8 mouse cellular contexts compared by ENCODE assay signal in genomic region chr9:37551751-37552531, GRCm38 (mm10). TPM values are rescaled to one million over a fixed set of nuclear protein-coding genes. Genes with fewer than 3 reads are reported as not detected.
DNase-seq lines count a peak whose midpoint lies in the region; ATAC-seq and TF ChIP-seq lines count a peak whose summit lies in the region.

No protein-coding gene starts in this region.

- H3K27me3 ChIP-seq in heart, embryonic 15.5 days = peaks cover 39% of the 10 kb centered on the region
- H3K27me3 ChIP-seq in MEL (ENCODE audit: control insufficient read depth in 1 of 2, insufficient read depth in 2 of 2, low read length in 2 of 2) = no peaks in the 10 kb centered on the region

- DNase-seq in heart, postnatal 10 days = no peak
- peak; percentile 51 for DNase-seq in MEL (ENCODE audit: low read depth, low spot score)
- DNase-seq in adrenal gland, adult 2 months = no peak
- no peak for DNase-seq in left cerebral cortex, postnatal 4 days
- DNase-seq in lung, postnatal 4 days = no peak

- H3K9ac ChIP-seq in heart, embryonic 15.5 days = peak overlapping the region; percentile 45
- peak overlapping the region; percentile 36 for H3K9ac ChIP-seq in MEL (ENCODE audit: control insufficient read depth, low read depth, low read length, poor library complexity, severe bottlenecking)

- TF ChIP-seq CTCF in MEL (IDR thresholded peaks at IDR 0.05 in 2 of 3, conservative IDR thresholded peaks at IDR 0.05 in 1 of 3; ENCODE audit: control insufficient read depth in 1 of 3, insufficient read depth in 1 of 3, low read depth in 2 of 3, low read length in 3 of 3, poor library complexity in 1 of 3, severe bottlenecking in 1 of 3) = no peak

- no peak for TF ChIP-seq EP300 in MEL (IDR thresholded peaks at IDR 0.05; ENCODE audit: low read depth in 1 of 2, low read length in 2 of 2)

- H3K4me1 ChIP-seq in heart, embryonic 15.5 days (replicated peaks) = peaks cover 13% of the 10 kb centered on the region
- peaks cover 6 to 27% of the 10 kb centered on the region in 2 experiments for H3K4me1 ChIP-seq in MEL (ENCODE audit: control insufficient read depth in 1 of 2, insufficient read depth in 2 of 2, low read length in 2 of 2)

- no peaks in the 10 kb centered on the region for H3K36me3 ChIP-seq in heart, embryonic 15.5 days
- peaks cover 0 to 24% of the 10 kb centered on the region in 2 experiments; a peak in 2 of 4 replicates for H3K36me3 ChIP-seq in MEL (ENCODE audit: control insufficient read depth in 1 of 2, insufficient read depth in 2 of 2, low read length in 2 of 2)

- no peaks in the 10 kb centered on the region for H3K79me2 ChIP-seq in MEL (ENCODE audit: control insufficient read depth, insufficient read depth, low read length, poor library complexity)

- TF ChIP-seq RAD21 in MEL (IDR thresholded peaks at IDR 0.05; ENCODE audit: low read depth, low read length) = no peak

- 2% methylated on average over 23 of the region's 23 CpGs for WGBS in heart, embryonic 15.5 days

- no peak for TF ChIP-seq POLR2A in MEL (IDR thresholded peaks at IDR 0.05; ENCODE audit: control insufficient read depth in 1 of 2, insufficient read depth in 1 of 2, low read depth in 1 of 2, low read length in 2 of 2, poor library complexity in 1 of 2)

- intact Hi-C loops in heart, postnatal 10 days (cut with DNase I) = loop anchor here (5.0 kb wide), 1 partner anchor 60 kb away; the partner anchor contains the start of gene Spa17
- intact Hi-C loops in left cerebral cortex, postnatal 4 days (cut with DNase I) = loop anchor here (10.0 kb wide), 2 partner anchors 63 to 383 kb away; partner anchors contain the start of gene Spa17

- ATAC-seq in heart, embryonic 15.5 days (replicated peaks; ENCODE audit: insufficient number of reproducible peaks, insufficient read depth, low FRiP score, low read depth) = no peak
- peak; percentile 17 to 22; a peak in 2 of 4 replicates for ATAC-seq in hematopoietic stem cell, adult 5-6 weeks (replicated peaks in 1 of 2; ENCODE audit: insufficient read depth in 1 of 2, low FRiP score in 2 of 2, low TSS enrichment in 1 of 2, low read depth in 1 of 2, poor library complexity in 2 of 2, severe bottlenecking in 2 of 2)
- 0 out of 2 replicates have a peak, but pooled peaks have one; percentile 2 for ATAC-seq in megakaryocyte-erythroid progenitor cell, adult 5-6 weeks (replicated peaks; ENCODE audit: low FRiP score, low TSS enrichment, poor library complexity, severe bottlenecking)

- peak overlapping the region; percentile 92 for H3K4me2 ChIP-seq in heart, embryonic 15.5 days

- H3K4me3 ChIP-seq in heart, embryonic 15.5 days = peak overlapping the region; percentile 49
- peak overlapping the region; percentile 52 to 56 for H3K4me3 ChIP-seq in MEL (ENCODE audit: control insufficient read depth in 1 of 2, insufficient read depth in 1 of 2, low read depth in 2 of 2, low read length in 2 of 2)

- no peaks in the 10 kb centered on the region for H3K9me3 ChIP-seq in heart, embryonic 15.5 days (replicated peaks)
- H3K9me3 ChIP-seq in MEL (replicated peaks; ENCODE audit: insufficient read depth, low read length) = no peaks in the 10 kb centered on the region

- H3K27ac ChIP-seq in heart, embryonic 15.5 days = no peak overlapping the region
- H3K27ac ChIP-seq in MEL (ENCODE audit: control insufficient read depth, low read depth, low read length) = no peak overlapping the region

TF ChIP-seq in MEL, 35 proteins besides CTCF, POLR2A, EP300 and RAD21:
- TF ChIP-seq SIN3A (IDR thresholded peaks at IDR 0.05; ENCODE audit: low read length) = 0 out of 2 replicates have a peak, but pooled peaks have one; percentile 17
- peak; percentile 20; the same call in 1 of the 2 replicates for TF ChIP-seq MXI1 (IDR thresholded peaks at IDR 0.05; ENCODE audit: low read depth, low read length)
- no peak for TF ChIP-seq TCF12 (IDR thresholded peaks at IDR 0.05; ENCODE audit: low read depth, low read length)

RNA-seq across cellular contexts. Expression of gene Nrgn, which starts 0.8 kb away (rescaled TPM):
- polyA plus RNA-seq in heart, embryonic 15.5 days (2015; fragmentation: Nextera tagmentation; extraction: Ambion mirVana) = 5.9 and 6.3 TPM in 2 replicates
- 1 to 10 TPM; 3.1 to 5.6 TPM for total RNA-seq in heart, postnatal 10 days (2021)
- 0.58 and 0.78 TPM in 2 replicates for total RNA-seq in MEL (2012; rRNA removed)
- 10 to 100 TPM in 1 of 2 experiments, not detected in 1; 43.5 TPM for polyA plus RNA-seq in MEL (2012; ENCODE audit: insufficient read depth in 1 of 2, insufficient read length in 2 of 2, low read depth in 1 of 2, low replicate concordance in 2 of 2, missing spikeins in 1 of 2)
- total RNA-seq in hematopoietic stem cell, adult 5-6 weeks (2017) = 24.4 and 42.0 TPM in 2 replicates
- 16.8 and 21.8 TPM in 2 replicates for total RNA-seq in megakaryocyte-erythroid progenitor cell, adult 5-6 weeks (2014; fragmentation: Nextera tagmentation)
- 7.1 and 8.3 TPM in 2 replicates for total RNA-seq in megakaryocyte-erythroid progenitor cell, adult 5-6 weeks (2017)
- 1 to 10 TPM; 1.5 to 2.8 TPM for total RNA-seq in adrenal gland, adult 2 months (2021)
- polyA plus RNA-seq in adrenal gland, adult 2 months (2012; rRNA removed) = 1.9 and 3.8 TPM in 2 replicates
- total RNA-seq in left cerebral cortex, postnatal 4 days (2021) = 100 to 1,000 TPM; 616 to 622 TPM

RNA-seq across cellular contexts. Expression of gene Siae, which starts 3.6 kb away (rescaled TPM):
- 9.0 and 10.2 TPM in 2 replicates for polyA plus RNA-seq in heart, embryonic 15.5 days (2015; fragmentation: Nextera tagmentation; extraction: Ambion mirVana)
- 1 to 10 TPM; 8.7 to 9.8 TPM for total RNA-seq in heart, postnatal 10 days (2021)
- total RNA-seq in MEL (2012; rRNA removed) = 4.9 and 5.1 TPM in 2 replicates
- 1 to 10 TPM in 1 of 2 experiments, not detected in 1; 9.2 TPM for polyA plus RNA-seq in MEL (2012; ENCODE audit: insufficient read depth in 1 of 2, insufficient read length in 2 of 2, low read depth in 1 of 2, low replicate concordance in 2 of 2, missing spikeins in 1 of 2)
- 26.1 and 29.4 TPM in 2 replicates for total RNA-seq in hematopoietic stem cell, adult 5-6 weeks (2017)
- total RNA-seq in megakaryocyte-erythroid progenitor cell, adult 5-6 weeks (2014; fragmentation: Nextera tagmentation) = 15.3 and 16.8 TPM in 2 replicates
- total RNA-seq in megakaryocyte-erythroid progenitor cell, adult 5-6 weeks (2017) = 9.6 and 11.3 TPM in 2 replicates
- 10 to 100 TPM; 16.5 to 17.7 TPM for total RNA-seq in adrenal gland, adult 2 months (2021)
- 4.5 and 4.9 TPM in 2 replicates for polyA plus RNA-seq in adrenal gland, adult 2 months (2012; rRNA removed)
- total RNA-seq in left cerebral cortex, postnatal 4 days (2021) = 10 to 100 TPM; 10.5 to 11.1 TPM

RNA-seq across cellular contexts. Expression of gene Vsig2, which starts 12.9 kb away (rescaled TPM):
- 2.3 and 2.5 TPM in 2 replicates for polyA plus RNA-seq in heart, embryonic 15.5 days (2015; fragmentation: Nextera tagmentation; extraction: Ambion mirVana)
- 10 to 100 TPM in 1 of 2 experiments, 1 to 10 TPM in 1; 5.6 to 10.4 TPM for total RNA-seq in heart, postnatal 10 days (2021)
- total RNA-seq in MEL (2012; rRNA removed) = not detected in 2 replicates
- polyA plus RNA-seq in MEL (2012; ENCODE audit: insufficient read depth in 1 of 2, insufficient read length in 2 of 2, low read depth in 1 of 2, low replicate concordance in 2 of 2, missing spikeins in 1 of 2) = under 1 TPM in 1 of 2 experiments, not detected in 1; 0.64 TPM
- 2.2 and 4.9 TPM in 2 replicates for total RNA-seq in hematopoietic stem cell, adult 5-6 weeks (2017)
- total RNA-seq in megakaryocyte-erythroid progenitor cell, adult 5-6 weeks (2014; fragmentation: Nextera tagmentation) = not detected in 2 replicates
- total RNA-seq in megakaryocyte-erythroid progenitor cell, adult 5-6 weeks (2017) = not detected in 2 replicates
- total RNA-seq in adrenal gland, adult 2 months (2021) = 1 to 10 TPM; 1.8 to 3.0 TPM
- polyA plus RNA-seq in adrenal gland, adult 2 months (2012; rRNA removed) = 8.8 and 8.9 TPM in 2 replicates
- total RNA-seq in left cerebral cortex, postnatal 4 days (2021) = 1 to 10 TPM; 3.4 TPM

RNA-seq across cellular contexts. Expression of gene Esam, which starts 24.1 kb away (rescaled TPM):
- polyA plus RNA-seq in heart, embryonic 15.5 days (2015; fragmentation: Nextera tagmentation; extraction: Ambion mirVana) = 76.9 and 89.3 TPM in 2 replicates
- total RNA-seq in heart, postnatal 10 days (2021) = 100 to 1,000 TPM; 125 to 131 TPM
- 0.10 and 0.23 TPM in 2 replicates for total RNA-seq in MEL (2012; rRNA removed)
- under 1 TPM in 1 of 2 experiments, not detected in 1; 0.89 TPM for polyA plus RNA-seq in MEL (2012; ENCODE audit: insufficient read depth in 1 of 2, insufficient read length in 2 of 2, low read depth in 1 of 2, low replicate concordance in 2 of 2, missing spikeins in 1 of 2)
- total RNA-seq in hematopoietic stem cell, adult 5-6 weeks (2017) = 12.3 and 15.7 TPM in 2 replicates
- 0.45 TPM in 1 of 2 replicates, not detected in the other for total RNA-seq in megakaryocyte-erythroid progenitor cell, adult 5-6 weeks (2014; fragmentation: Nextera tagmentation)
- total RNA-seq in megakaryocyte-erythroid progenitor cell, adult 5-6 weeks (2017) = 2.1 and 4.5 TPM in 2 replicates
- total RNA-seq in adrenal gland, adult 2 months (2021) = 10 to 100 TPM; 23.5 to 42.4 TPM
- polyA plus RNA-seq in adrenal gland, adult 2 months (2012; rRNA removed) = 49.2 and 59.1 TPM in 2 replicates
- total RNA-seq in left cerebral cortex, postnatal 4 days (2021) = 10 to 100 TPM; 30.8 to 30.9 TPM

Comparison
In these comparisons a context has a peak if more than half of its experiments do, and no peak if none do; other contexts are left out.
1. RNA of gene Nrgn, which starts 0.8 kb away (total RNA-seq): 616 to 622 TPM in left cerebral cortex, postnatal 4 days; 24.4 to 42.0 TPM in hematopoietic stem cell, adult 5-6 weeks, 7.1 to 21.8 TPM in megakaryocyte-erythroid progenitor cell, adult 5-6 weeks, 3.1 to 5.6 TPM in heart, postnatal 10 days, 1.5 to 2.8 TPM in adrenal gland, adult 2 months and 0.58 to 0.78 TPM in MEL; every median in the first group is over 10 times any median in the second.